Mouse (Mus musculus) leukemia stem cell, adult 10-12 weeks (primary cell): ENCODE data around the gene Olfr231. TPM values are rescaled to one million over a fixed set of nuclear protein-coding genes. Genes with fewer than 3 reads are reported as not detected.

Source experiments
- polyA plus RNA-seq: library from polyadenylated mRNA; stranded (reverse); fragments of >175 nt; gene quantifications from 2 replicates; pipeline ENCODE4 v1.2.3, GENCODE M21; 2012; ENCODE audit warnings: low replicate concordance

Gene Olfr231
- polyA plus RNA-seq, result not detected in 2 replicates

GRCm38 (mm10) chr1:174121062-174121461, at the start of gene Olfr231:
TSS of gene Olfr231 (minus strand) at chr1:174121162.

GRCm38 (mm10) chr1:174155333-174155732, 34.4 kb upstream of the Olfr231 start, which contains the start of gene Olfr420:
TSS of gene Olfr420 (plus strand) at chr1:174155633.

GRCm38 (mm10) chr1:174131217-174131616, 10.3 kb upstream of the Olfr231 start, which contains the start of gene Olfr424:
TSS of gene Olfr424 (plus strand) at chr1:174131517.

GRCm38 (mm10) chr1:174096591-174096990, 24.4 kb downstream of the Olfr231 start, which contains the start of gene Olfr427:
TSS of gene Olfr427 (plus strand) at chr1:174096891.

GRCm38 (mm10) chr1:174084031-174084430, 36.9 kb downstream of the Olfr231 start, which contains the start of gene Olfr429:
TSS of gene Olfr429 (plus strand) at chr1:174084331.

GRCm38 (mm10) chr1:174066305-174066704, 54.7 kb downstream of the Olfr231 start, which contains the start of gene Olfr430:
TSS of gene Olfr430 (plus strand) at chr1:174066605.

Other genes with a start within 250 kb of the Olfr231 start
- gene Ifi211, start 208.1 kb downstream of the Olfr231 start, polyA plus RNA-seq, result 0.09 and 0.46 TPM in 2 replicates
- gene Mndal, start 178.7 kb downstream of the Olfr231 start, polyA plus RNA-seq, result 3.8 and 4.7 TPM in 2 replicates
- gene Ifi203, start 178.5 kb downstream of the Olfr231 start, polyA plus RNA-seq, result 1.6 and 2.6 TPM in 2 replicates
- gene Ifi202b, start 138.4 kb downstream of the Olfr231 start, polyA plus RNA-seq, result 0.20 TPM in 1 of 2 replicates, not detected in the other
- gene Ifi205, start 89.4 kb downstream of the Olfr231 start, polyA plus RNA-seq, result 0.18 TPM in 1 of 2 replicates, not detected in the other
- not detected in 2 replicates for gene Olfr433, start 80.5 kb downstream of the Olfr231 start, polyA plus RNA-seq
- gene Olfr432, start 72.0 kb downstream of the Olfr231 start, polyA plus RNA-seq, result 0.03 TPM in 1 of 2 replicates, not detected in the other
- gene Olfr430, start 54.6 kb downstream of the Olfr231 start, polyA plus RNA-seq, result not detected in 2 replicates
- gene Olfr429, start 36.8 kb downstream of the Olfr231 start, polyA plus RNA-seq, result not detected in 2 replicates
- gene Olfr427, start 24.3 kb downstream of the Olfr231 start, polyA plus RNA-seq, result not detected in 2 replicates
- not detected in 2 replicates for gene Olfr424, start 10.4 kb upstream of the Olfr231 start, polyA plus RNA-seq
- gene Olfr420, start 34.5 kb upstream of the Olfr231 start, polyA plus RNA-seq, result not detected in 2 replicates
- 2.4 and 6.0 TPM in 2 replicates for gene Spta1, start 51.6 kb upstream of the Olfr231 start, polyA plus RNA-seq
- gene Olfr419, start 130.9 kb upstream of the Olfr231 start, polyA plus RNA-seq, result not detected in 2 replicates
- not detected in 2 replicates for gene Mptx1, start 209.4 kb upstream of the Olfr231 start, polyA plus RNA-seq
- gene Olfr417, start 244.0 kb upstream of the Olfr231 start, polyA plus RNA-seq, result not detected in 2 replicates